Mouse (Mus musculus) myocyte (in vitro differentiated cells): ENCODE results near the gene Foxk1. TPM values are rescaled to one million over a fixed set of nuclear protein-coding genes. Genes with fewer than 3 reads are reported as not detected.

ENCODE experiments used
- H3K27me3 ChIP-seq: one replicate; pipeline ENCODE4 v1.6.1; 2011; ENCODE audit not compliant: control insufficient read depth, insufficient read depth, insufficient read length
- H3K36me3 ChIP-seq: one replicate; pipeline ENCODE4 v1.6.1; 2011; ENCODE audit not compliant: control insufficient read depth, insufficient read depth
- H3K4me2 ChIP-seq: one replicate; pipeline ENCODE4 v1.6.1; 2011; ENCODE audit warnings: low read depth, control low read depth
- H3K4me3 ChIP-seq: one replicate; pipeline ENCODE4 v1.5.1; 2011; ENCODE audit warnings: mild to moderate bottlenecking, control low read depth, moderate library complexity
- H3K79me2 ChIP-seq: one replicate; pipeline ENCODE4 v1.6.1; 2011; ENCODE audit not compliant: control insufficient read depth, insufficient read depth
- H3ac ChIP-seq: one replicate; pipeline ENCODE4 v1.6.1; 2011; ENCODE audit not compliant: control insufficient read depth, insufficient read length
- CEBPB ChIP-seq: IDR thresholded peaks from 2 replicates; pipeline ENCODE4 v1.6.1; 2011; ENCODE audit warnings: mild to moderate bottlenecking, moderate library complexity; ENCODE audit not compliant: poor library complexity, insufficient read depth, severe bottlenecking
- E2F4 ChIP-seq: IDR thresholded peaks from one replicate; pipeline ENCODE4 v1.6.1; 2011; ENCODE audit warnings: mild to moderate bottlenecking, control low read depth, moderate library complexity; ENCODE audit not compliant: insufficient read depth
- MAX ChIP-seq: IDR thresholded peaks from one replicate; pipeline ENCODE4 v1.6.1; 2011; ENCODE audit warnings: low read depth, mild to moderate bottlenecking, control low read depth
- MYOD1 ChIP-seq, 3 experiments: IDR thresholded peaks; one replicate each; pipeline ENCODE4 v1.6.1; 2011; ENCODE audit warnings: control low read depth in 2 of 3, low read depth in 2 of 3, mild to moderate bottlenecking in 2 of 3, moderate library complexity in 1 of 3; ENCODE audit not compliant: insufficient read length in 2 of 3, control insufficient read depth in 1 of 3
- MYOG ChIP-seq, 3 experiments: IDR thresholded peaks; one replicate each; pipeline ENCODE4 v1.6.1; 2011; ENCODE audit warnings: control low read depth in 2 of 3, low read depth in 2 of 3, mild to moderate bottlenecking in 2 of 3; ENCODE audit not compliant: insufficient read length in 2 of 3, control insufficient read depth in 1 of 3, insufficient read depth in 1 of 3
- POLR2A ChIP-seq: IDR thresholded peaks from one replicate; pipeline ENCODE4 v1.6.1; 2011; ENCODE audit warnings: low read depth, mild to moderate bottlenecking, control low read depth, moderate library complexity; ENCODE audit not compliant: insufficient read length
- POLR2AphosphoS2 ChIP-seq: IDR thresholded peaks from one replicate; pipeline ENCODE4 v1.6.1; 2011; ENCODE audit warnings: low read depth, control low read depth; ENCODE audit not compliant: insufficient read length
- REST ChIP-seq: IDR thresholded peaks from one replicate; pipeline ENCODE4 v1.6.1; 2011; ENCODE audit warnings: mild to moderate bottlenecking, control low read depth, moderate library complexity; ENCODE audit not compliant: insufficient read depth, insufficient read length
- SRF ChIP-seq: IDR thresholded peaks from one replicate; pipeline ENCODE4 v1.6.1; 2011; ENCODE audit warnings: low read depth; ENCODE audit not compliant: control insufficient read depth, insufficient read length
- TCF12 ChIP-seq: IDR thresholded peaks from one replicate; pipeline ENCODE4 v1.6.1; 2011; ENCODE audit warnings: mild to moderate bottlenecking, control low read depth; ENCODE audit not compliant: poor library complexity, insufficient read depth, severe bottlenecking
- TCF3 ChIP-seq: IDR thresholded peaks from one replicate; pipeline ENCODE4 v1.6.1; 2011; ENCODE audit warnings: low read depth, control low read depth; ENCODE audit not compliant: insufficient read length
- USF1 ChIP-seq: IDR thresholded peaks from one replicate; pipeline ENCODE4 v1.6.1; 2011; ENCODE audit warnings: low read depth, mild to moderate bottlenecking, control low read depth, moderate library complexity
- polyA plus RNA-seq: library from polyadenylated mRNA; unstranded; fragments of >200 nt; fragmentation: generic; extraction: Trizol; gene quantifications from one replicate; pipeline ENCODE4 v1.2.1, GENCODE M21; 2012; ENCODE audit warnings: missing spikeins

Foxk1 gene
- polyA plus RNA-seq, 1 experiment = 10.4 TPM

- H3K79me2 ChIP-seq = no peaks in the 10 kb centered on the region
- no peaks in the 10 kb centered on the region for H3K36me3 ChIP-seq
- no peak for TF ChIP-seq TCF3
- no peak for TF ChIP-seq TCF12
- TF ChIP-seq REST = no peak
- no peak for TF ChIP-seq E2F4
- TF ChIP-seq MYOD1 (IDR thresholded peaks at IDR 0.05; ENCODE audit: control insufficient read depth in 1 of 3, insufficient read length in 2 of 3, low read depth in 2 of 3) = no peak
- no peak for TF ChIP-seq CEBPB
- TF ChIP-seq MYOG (IDR thresholded peaks at IDR 0.05; ENCODE audit: control insufficient read depth in 1 of 3, insufficient read depth in 1 of 3, insufficient read length in 2 of 3, low read depth in 2 of 3) = no peak
- TF ChIP-seq POLR2AphosphoS2 = no peak
- TF ChIP-seq POLR2A = no peak
- TF ChIP-seq MAX = no peak
- H3K4me2 ChIP-seq = no peak overlapping the region
- no peak overlapping the region for H3K4me3 ChIP-seq
- H3ac ChIP-seq = no peak overlapping the region
- no peaks in the 10 kb centered on the region for H3K27me3 ChIP-seq
Measured at GRCm38 (mm10) chr5:142483581-142483980, 82.3 kb downstream of the Foxk1 start.

- no peaks in the 10 kb centered on the region for H3K36me3 ChIP-seq
- TF ChIP-seq SRF (no peak), TCF12 (no peak), REST (no peak), MYOD1 (IDR thresholded peaks at IDR 0.05; ENCODE audit: control insufficient read depth in 1 of 3, insufficient read length in 2 of 3, low read depth in 2 of 3) (no peak), POLR2AphosphoS2 (no peak), E2F4 (no peak), MAX (no peak), TCF3 (no peak), CEBPB (no peak), POLR2A (no peak), USF1 (no peak), MYOG (IDR thresholded peaks at IDR 0.05; ENCODE audit: control insufficient read depth in 1 of 3, insufficient read depth in 1 of 3, insufficient read length in 2 of 3, low read depth in 2 of 3) (no peak)
- H3K4me3 ChIP-seq = no peak overlapping the region
- no peaks in the 10 kb centered on the region for H3K27me3 ChIP-seq
- H3K4me2 ChIP-seq = no peak overlapping the region
- H3K79me2 ChIP-seq = no peaks in the 10 kb centered on the region
- no peak overlapping the region for H3ac ChIP-seq
Measured at GRCm38 (mm10) chr5:142486654-142487053, 85.4 kb downstream of the Foxk1 start.

GRCm38 (mm10) chr5:142489955-142490707 is 88.8 kb downstream of the Foxk1 start:
- H3K36me3 ChIP-seq = no peaks in the 10 kb centered on the region
- H3K79me2 ChIP-seq = no peaks in the 10 kb centered on the region
- H3K4me3 ChIP-seq = no peak overlapping the region
- H3ac ChIP-seq = no peak overlapping the region
- no peak overlapping the region for H3K4me2 ChIP-seq
- TF ChIP-seq POLR2A (no peak), MYOD1 (IDR thresholded peaks at IDR 0.05; ENCODE audit: control insufficient read depth in 1 of 3, insufficient read length in 2 of 3, low read depth in 2 of 3) (no peak), POLR2AphosphoS2 (no peak), SRF (no peak), TCF12 (no peak), MYOG (IDR thresholded peaks at IDR 0.05; ENCODE audit: control insufficient read depth in 1 of 3, insufficient read depth in 1 of 3, insufficient read length in 2 of 3, low read depth in 2 of 3) (no peak), REST (no peak), MAX (no peak), TCF3 (no peak), USF1 (no peak), CEBPB (no peak), E2F4 (no peak)
- no peaks in the 10 kb centered on the region for H3K27me3 ChIP-seq

GRCm38 (mm10) chr5:142493307-142493706 is 92.0 kb downstream of the Foxk1 start:
- no peak for TF ChIP-seq MYOG (IDR thresholded peaks at IDR 0.05; ENCODE audit: control insufficient read depth in 1 of 3, insufficient read depth in 1 of 3, insufficient read length in 2 of 3, low read depth in 2 of 3)
- no peak for TF ChIP-seq SRF
- no peak for TF ChIP-seq MAX
- no peak for TF ChIP-seq REST
- TF ChIP-seq POLR2AphosphoS2 = no peak
- no peak for TF ChIP-seq TCF12
- TF ChIP-seq E2F4 = no peak
- no peak overlapping the region for H3K4me2 ChIP-seq
- H3K27me3 ChIP-seq = no peaks in the 10 kb centered on the region
- no peaks in the 10 kb centered on the region for H3K36me3 ChIP-seq
- no peak overlapping the region for H3ac ChIP-seq
- H3K4me3 ChIP-seq = no peak overlapping the region
- H3K79me2 ChIP-seq = no peaks in the 10 kb centered on the region
